Mouse (Mus musculus) right cerebral cortex, postnatal 36 days (tissue): ENCODE results near the gene Clcc1.

Experiments
- DNase-seq, 2 experiments: peaks; one replicate each; pipeline ENCODE4 v3.0.0; 2022; ENCODE audit warnings: low spot score in 2 of 2, mixed read lengths in 1 of 2

Clcc1 gene

DNA sequence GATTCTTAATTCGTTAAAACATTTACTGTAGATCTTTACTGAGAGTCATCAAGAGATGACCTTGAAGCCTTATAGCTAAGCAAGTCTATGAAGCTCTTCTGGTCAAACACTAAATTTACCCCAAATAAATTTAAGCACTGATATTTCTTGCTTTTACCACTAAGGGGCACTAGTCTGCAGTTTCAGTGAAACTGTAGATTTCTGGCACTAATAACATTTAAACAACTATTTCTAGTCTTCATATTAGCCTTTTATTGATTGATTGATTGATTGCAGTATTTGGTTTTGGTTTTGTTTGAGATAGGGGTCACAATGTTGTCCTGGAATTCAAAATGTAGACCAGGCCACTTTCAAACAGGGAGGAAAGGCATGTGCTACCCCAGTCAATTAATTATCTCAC lies 47.5 kb downstream of the Clcc1 start:
- DNase-seq: no peak

- DNase-seq: no peak
Measured at GRCm38 (mm10) chr3:108702789-108703188, 49.1 kb downstream of the Clcc1 start.

- DNase-seq: no peak
Measured at GRCm38 (mm10) chr3:108711296-108711695, 57.6 kb downstream of the Clcc1 start.

DNA sequence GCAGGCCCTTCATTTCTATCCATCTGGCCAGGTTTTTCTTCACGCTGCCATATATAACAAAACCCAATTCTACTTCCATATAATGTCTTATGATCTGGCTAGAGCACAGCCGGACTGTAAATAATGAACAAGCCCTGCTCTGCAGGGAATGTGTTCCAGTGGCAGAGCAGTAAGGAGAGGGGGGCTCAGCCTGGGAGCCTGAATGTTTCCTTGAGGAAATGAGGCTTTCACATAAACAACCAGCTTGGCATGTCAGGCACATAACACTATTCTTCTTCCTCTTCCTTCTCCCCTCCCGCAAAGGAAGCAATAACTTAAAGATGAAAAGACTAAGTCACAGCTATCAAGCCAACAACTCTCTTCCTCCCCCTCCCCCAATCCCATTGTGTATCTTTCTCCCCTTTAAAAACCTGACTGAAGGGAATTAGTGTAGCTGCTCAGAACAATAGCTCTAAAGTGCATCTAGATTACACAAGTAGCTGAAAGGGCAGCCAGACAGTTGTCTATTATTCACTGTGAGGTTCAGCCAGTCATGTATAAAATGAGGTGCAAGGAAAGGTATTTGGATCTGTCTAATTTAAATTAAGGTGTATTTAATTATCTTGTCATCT lies 59.5 kb downstream of the Clcc1 start:
- DNase-seq: no peak

DNA sequence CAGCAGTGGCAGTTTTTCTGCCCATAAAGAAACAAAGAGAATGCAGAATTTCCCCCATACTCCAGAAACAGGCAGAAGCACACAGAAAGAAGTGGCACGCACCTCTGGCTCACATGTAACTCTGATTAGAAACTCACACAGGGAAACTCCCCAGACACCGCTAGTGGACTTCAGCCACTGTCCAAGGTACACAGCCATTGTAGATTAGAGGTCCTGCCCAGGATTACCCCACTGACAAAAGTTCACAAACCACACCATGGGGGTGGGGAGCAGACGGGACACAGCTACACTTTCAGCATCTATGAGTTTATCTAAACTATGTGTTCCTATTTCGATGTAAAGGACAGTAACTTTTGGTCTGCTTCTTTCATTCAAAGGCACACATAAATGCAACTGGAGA lies 61.1 kb downstream of the Clcc1 start:
- DNase-seq: no peak

DNA sequence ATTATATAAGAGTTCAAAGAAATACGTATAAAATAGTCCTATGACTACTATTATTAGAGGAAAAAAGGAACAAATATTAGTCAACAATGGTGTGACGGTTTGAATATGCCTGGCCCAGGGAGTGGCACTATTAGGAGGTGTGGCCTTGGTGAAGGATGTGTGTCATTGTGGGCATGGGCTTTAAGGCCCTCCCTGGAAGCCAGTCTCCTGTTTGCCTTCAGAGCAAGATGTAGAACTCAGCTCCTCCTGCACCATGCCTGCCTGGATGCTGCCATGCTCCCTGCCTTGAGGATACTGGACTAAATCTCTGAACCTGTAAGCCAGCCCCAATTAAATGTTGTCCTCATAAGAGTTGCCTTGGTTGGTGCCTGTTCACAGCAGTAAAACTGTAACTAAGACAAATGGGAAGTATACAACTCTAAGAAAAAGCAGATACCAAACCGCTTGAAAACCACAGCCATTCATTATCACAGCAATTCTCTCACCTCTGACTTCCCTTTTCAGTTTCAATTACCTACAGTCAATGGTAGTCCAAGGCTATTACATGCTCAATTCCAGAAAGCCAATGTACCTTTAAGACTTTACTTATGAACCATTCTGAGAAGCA lies 64.3 kb downstream of the Clcc1 start:
- no peak for DNase-seq

GRCm38 (mm10) chr3:108719357-108719756 lies 65.6 kb downstream of the Clcc1 start:
- DNase-seq: no peak

DNA sequence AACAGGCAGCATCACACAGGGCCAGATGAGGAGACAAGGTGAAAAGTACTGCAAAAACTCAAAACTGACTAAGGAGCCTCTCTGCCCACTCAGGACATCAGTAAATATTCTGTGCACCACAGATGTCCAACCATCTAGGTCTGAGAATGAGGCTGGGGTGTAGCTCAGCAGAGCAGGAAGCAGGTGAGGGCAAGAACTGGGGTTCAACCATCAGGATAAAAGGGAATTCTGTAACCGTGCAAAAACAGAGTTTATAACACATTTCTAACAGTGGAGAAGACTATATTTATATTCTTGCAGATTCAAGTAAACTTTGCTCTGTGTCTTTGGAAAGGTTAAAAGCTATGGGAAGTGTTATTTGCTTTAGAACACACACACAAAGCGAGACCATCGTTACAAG lies 66.0 kb downstream of the Clcc1 start:
- no peak for DNase-seq

DNA sequence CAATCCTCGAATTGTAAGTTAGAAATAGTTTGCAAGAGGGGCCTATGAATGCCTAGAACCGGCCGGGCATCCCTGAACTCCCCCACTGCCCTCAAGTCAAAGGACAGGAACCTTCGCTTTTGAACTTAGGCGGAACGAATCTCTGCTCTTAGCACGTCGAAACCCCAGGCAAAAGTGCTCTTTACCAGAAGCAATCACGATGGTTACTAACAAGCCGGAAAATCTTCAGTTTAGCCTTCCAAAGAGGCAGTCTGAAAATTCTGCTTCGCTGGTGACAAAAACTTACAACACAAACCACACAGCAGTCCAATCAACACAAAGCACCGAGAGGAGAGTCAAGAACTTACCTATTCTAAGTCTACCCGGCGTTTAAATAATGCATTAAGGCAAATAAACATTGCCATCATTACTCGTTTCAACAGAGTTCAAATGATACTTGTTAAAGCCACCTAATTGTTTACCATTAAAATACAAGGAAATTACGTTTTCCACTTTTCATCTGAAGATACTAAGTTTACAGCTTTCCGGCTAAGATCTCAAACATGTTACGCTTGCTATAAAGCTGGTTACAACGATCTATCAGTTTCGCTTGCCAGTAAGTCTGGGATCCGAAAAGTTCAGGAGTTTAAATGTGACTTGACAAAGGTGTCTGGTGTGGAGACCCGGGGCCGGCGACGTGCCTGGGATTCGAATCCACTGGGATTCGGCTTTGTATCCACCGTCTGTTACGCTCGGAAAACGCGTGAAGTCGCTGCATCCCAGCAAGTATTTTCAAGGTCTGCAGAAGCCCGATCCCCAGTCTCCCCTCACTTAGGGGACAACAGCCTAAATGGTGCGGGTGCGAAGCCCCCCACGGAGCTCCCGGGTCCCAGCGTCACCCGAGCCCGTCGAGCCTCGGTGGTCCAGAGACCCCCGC lies 67.6 kb downstream of the Clcc1 start:
- peak; percentile 23 to 27 for DNase-seq

DNA sequence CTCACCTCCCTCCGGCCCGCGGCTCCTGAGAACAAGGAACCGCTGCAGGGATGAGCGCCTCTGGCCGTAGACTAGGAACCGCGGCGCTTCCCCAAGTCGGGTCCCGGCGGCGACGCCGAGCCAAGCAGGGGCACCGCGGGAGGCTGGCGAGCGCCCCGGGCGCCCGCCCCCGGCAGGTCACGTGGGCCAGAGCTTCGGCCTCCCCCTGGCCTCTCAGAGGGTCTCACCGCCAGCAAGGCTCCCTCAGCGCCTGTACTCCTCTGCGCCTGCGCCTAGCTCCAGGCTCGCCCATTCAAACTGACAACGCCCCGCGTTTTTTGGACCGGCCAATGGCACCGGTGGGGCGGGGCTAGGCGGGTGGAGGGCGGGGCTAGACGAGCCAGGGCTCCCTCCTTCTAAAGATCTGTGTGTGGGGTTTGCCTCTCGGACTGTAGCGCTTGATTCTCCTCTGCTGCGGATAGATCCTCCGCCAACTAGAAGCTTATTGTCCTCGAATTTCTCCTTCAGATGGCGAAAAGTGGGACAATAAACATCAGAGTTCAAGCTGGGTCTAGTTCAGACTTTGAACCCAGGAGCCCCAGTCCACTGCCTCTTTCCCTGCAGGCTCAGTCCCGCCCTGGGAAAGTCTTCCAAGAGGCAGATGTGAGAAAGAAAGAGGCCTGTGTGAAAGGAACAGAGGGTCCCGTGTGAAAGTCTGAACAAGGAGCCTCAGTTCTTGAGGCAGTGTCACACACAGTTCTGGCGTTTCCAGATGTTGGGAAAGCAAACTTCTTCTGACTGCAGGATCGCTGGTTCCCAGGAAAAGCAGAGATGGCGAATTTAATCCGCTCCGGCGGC lies 68.5 kb downstream of the Clcc1 start, which contains the start of gene Gpsm2:
TSS of gene Gpsm2 (minus strand) at position 274 of the 837 bp plus-strand sequence.
- peak; percentile 92 to 94 for DNase-seq

DNA sequence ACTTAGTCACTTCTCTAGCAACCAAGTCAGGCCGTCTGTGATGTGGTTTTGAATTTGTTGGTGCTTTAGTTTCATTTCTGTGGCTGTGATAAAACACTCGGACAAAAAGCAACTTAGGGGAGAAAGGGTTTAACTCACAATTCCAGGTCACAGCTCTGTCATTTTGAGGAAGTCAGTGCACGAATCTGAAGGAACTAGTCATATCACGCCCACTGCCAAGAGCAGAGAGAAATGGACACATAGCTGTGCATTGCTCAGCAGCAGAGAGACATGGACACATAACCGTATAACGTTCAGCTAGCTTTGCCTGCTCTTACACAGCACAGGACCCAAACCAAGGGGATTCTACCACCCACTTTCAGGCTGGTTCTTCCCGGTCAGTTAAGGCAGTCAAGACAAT lies 72.7 kb downstream of the Clcc1 start:
- DNase-seq: no peak

GRCm38 (mm10) chr3:108727344-108727743 lies 73.6 kb downstream of the Clcc1 start:
- no peak for DNase-seq

DNA sequence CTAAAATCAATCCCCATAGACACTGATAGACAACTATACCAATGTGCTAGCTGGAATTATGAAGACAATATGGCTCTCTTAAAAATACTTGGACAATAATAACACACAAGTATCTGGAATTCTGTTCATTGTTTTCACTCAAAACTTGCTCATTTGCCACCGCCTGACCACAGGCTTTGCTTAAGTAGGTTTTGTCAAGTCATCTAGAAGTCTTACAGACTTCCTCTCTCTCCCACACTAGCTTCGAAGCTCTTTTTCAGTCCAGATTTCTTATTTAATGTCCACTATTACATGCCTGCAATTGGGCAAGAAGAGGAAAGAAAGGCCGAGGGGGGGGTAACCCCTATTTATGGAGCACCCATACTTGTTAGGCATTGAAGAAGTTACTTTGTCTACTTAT lies 74.1 kb downstream of the Clcc1 start:
- DNase-seq: no peak
